Mouse (Mus musculus) heart, postnatal 10 days (tissue): ENCODE measurements around the gene Ubap1. TPM values are rescaled to one million over a fixed set of nuclear protein-coding genes. Genes with fewer than 3 reads are reported as not detected.

Experiments used
- DNase-seq, 2 experiments: peaks; one replicate each; pipeline ENCODE4 v3.0.0; 2021
- intact Hi-C: fragments of 180-260 bp; cut with DNase I; formaldehyde crosslinking; loops from one replicate; pipeline ENCODE4 v1.15.1; 2025
- total RNA-seq, 2 experiments: library from RNA; stranded (reverse); gene quantifications; 2 replicates each; pipeline ENCODE4 v1.2.3; 2021

Gene Ubap1
- total RNA-seq, 2 experiments from 2014 or later, result 38.9 to 43.5 TPM

DNA sequence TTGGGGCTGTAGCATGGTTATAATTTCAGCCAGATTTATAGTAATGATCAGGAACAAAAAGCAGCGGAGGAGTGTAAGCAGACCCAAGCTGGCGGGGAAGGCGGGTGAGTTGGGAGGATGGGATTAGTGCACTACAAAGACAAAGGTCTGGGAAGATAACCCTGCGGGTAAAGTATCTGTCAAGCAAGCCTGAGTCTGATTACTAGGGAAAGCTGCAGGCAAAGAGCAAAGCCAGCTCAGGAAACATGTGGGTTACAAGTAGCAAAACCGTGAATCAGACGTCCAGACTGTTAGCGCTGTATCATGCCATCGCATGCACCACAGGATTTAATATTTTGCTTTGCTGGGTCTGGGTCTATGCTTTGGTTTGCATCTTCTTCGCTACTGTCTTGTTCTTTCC, 57.8 kb downstream of the Ubap1 start:
- intact Hi-C loops, result no loop called here

DNA sequence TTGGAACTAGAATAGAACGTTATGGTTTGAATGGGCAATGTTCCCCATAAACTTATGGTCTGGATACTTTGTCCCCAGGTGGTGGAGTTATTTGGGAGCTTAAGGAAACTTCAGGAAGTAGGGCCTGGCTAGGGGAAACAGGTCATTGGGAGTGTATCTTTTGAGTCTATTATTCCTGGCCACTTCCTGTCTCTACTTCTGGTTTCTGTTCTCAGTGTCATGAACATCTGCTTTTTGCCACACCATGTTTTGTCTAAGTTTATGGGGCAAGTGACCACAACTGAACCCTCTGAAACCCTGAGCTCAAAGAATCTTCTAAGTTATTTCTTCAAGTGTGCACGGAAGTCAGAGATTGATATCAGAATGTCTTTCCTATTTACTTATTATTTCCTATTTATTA, 58.6 kb downstream of the Ubap1 start:
- no peak for DNase-seq
- intact Hi-C loops, result no loop called here

More for the DNA sequence above, 57.8 kb downstream of the Ubap1 start:
- DNase-seq, result no peak

DNA sequence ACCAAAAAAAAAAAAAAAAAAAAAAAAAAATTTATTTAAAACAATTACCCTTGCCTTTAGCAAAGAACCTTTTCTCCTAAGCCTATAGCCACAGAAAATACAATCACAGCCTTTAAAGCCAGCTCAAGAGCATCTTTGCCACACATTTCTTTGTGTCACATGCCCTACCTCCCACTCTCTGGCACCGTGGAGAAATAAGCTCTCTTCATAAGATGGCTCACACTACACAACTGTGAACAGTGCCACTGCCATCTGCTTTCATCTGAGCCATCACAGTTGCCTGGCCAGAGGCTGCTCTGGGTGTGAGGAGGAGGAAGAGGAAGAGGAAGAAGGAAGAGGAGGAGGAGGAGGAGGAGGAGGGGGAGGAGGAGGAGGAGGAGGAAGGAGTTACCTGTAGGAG, 60.5 kb downstream of the Ubap1 start:
- intact Hi-C loops, result no loop called here
- no peak for DNase-seq

DNA sequence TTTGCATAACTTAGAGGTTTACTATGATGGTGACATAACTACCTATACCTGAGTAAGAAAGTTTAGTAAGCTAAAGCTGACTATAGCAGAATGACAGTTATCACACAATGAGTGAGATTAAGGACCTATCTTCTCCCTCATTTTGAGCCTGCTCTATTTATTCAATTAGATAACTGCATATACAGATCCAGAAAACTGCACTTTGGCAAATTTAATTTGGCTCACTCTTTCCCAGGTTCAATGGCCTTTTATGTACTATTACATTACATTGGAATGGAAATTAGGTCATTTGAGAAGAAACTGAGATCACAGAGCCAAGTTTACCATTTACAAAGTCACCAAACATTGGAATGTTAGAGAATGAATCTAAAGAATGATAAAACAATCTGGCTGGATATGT, 68.2 kb downstream of the Ubap1 start:
- intact Hi-C loops, result no loop called here
- no peak for DNase-seq

DNA sequence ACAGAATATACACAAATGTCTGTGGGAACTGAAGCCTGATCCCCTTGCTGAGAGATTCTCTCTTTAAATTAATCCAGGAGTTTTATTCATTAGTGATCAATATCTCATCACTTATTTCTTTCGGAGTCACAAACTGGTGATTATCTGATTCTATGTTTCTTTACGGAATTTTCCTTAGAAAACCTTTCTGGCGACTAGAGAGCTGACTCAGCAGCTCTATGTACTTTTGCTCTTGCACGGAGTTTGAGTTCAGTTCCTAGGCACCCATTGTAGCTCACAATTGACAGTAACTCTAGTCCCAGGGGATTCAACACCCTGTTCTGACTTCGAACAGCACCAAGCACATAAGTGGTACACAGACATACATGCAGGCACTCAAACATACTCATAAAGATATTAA, 90.1 kb downstream of the Ubap1 start:
- no peak for DNase-seq
- intact Hi-C loops, result no loop called here

Other genes with a start within 250 kb of the Ubap1 start
- 10 to 100 TPM; 21.3 to 22.8 TPM for gene Nol6, start 224.5 kb upstream of the Ubap1 start, total RNA-seq
- gene Ube2r2, start 213.3 kb upstream of the Ubap1 start, total RNA-seq, result 100 to 1,000 TPM; 123 to 137 TPM
- 10 to 100 TPM; 66.2 to 67.4 TPM for gene Ubap2, start 73.9 kb upstream of the Ubap1 start, total RNA-seq
- 10 to 100 TPM; 40.6 to 44.9 TPM for gene Dcaf12, start 34.1 kb upstream of the Ubap1 start, total RNA-seq
- 1 to 10 TPM; 1.4 to 2.0 TPM for gene Kif24, start 115.9 kb downstream of the Ubap1 start, total RNA-seq
- 10 to 100 TPM; 25.6 to 27.9 TPM for gene Nudt2, start 116.2 kb downstream of the Ubap1 start, total RNA-seq
- gene AI464131, start 154.1 kb downstream of the Ubap1 start, total RNA-seq, result 10 to 100 TPM; 10.1 to 10.6 TPM
- gene 1110017D15Rik, start 168.3 kb downstream of the Ubap1 start, total RNA-seq, result under 1 TPM in 1 of 2 experiments, not detected in 1; 0.31 TPM
- gene Fam219a, start 220.5 kb downstream of the Ubap1 start, total RNA-seq, result 10 to 100 TPM; 18.6 to 21.8 TPM
- gene Dnaic1, start 220.8 kb downstream of the Ubap1 start, total RNA-seq, result 1 to 10 TPM in 1 of 2 experiments, under 1 TPM in 1; 0.84 to 1.6 TPM